Mouse (Mus musculus): ENCODE measurements around the gene Dsp. TPM values are rescaled to one million over a fixed set of nuclear protein-coding genes. Genes with fewer than 3 reads are reported as not detected.
A peak's percentile ranks its signal among the peaks of the same experiment; 100 is the strongest.

Gene Dsp
- under 1 TPM; 0.10 to 0.14 TPM for total RNA-seq (2021)

- DNase-seq (ENCODE audit: low spot score in 2 of 2), result peak in 1 of 2 experiments; percentile 12
- intact Hi-C loops (cut with DNase I), result no loop called here
These were observed at the start of gene Dsp for GRCm38 (mm10) chr13:38151069-38151588. Dsp (plus strand) TSS chr13:38151294.

DNA sequence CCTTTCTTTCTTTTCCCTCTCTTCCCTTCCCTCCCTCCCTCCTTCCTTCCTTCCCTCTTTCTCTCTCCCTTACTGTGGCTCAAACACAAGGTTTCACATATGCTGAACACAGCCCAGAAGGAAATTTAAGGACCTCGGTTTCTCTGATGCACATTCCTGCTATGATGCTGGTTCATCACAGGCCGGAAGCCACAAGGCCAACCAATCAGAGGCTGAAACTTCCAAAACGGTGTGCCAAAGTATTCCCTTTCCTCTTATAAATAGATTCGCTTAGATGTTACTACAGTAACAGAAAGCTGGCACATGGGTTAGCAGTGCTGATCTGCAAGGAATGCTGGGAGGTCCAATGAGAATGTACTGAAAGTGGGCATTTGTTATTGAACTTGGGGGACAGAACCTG, 47.7 kb upstream of the Dsp start:
- intact Hi-C loops (cut with DNase I), result no loop called here
- no peak for DNase-seq (ENCODE audit: low spot score in 2 of 2)

- no peak for DNase-seq (ENCODE audit: low spot score in 2 of 2)
- intact Hi-C loops (cut with DNase I), result no loop called here
These were observed 46.6 kb upstream of the Dsp start for GRCm38 (mm10) chr13:38104501-38104900.

DNA sequence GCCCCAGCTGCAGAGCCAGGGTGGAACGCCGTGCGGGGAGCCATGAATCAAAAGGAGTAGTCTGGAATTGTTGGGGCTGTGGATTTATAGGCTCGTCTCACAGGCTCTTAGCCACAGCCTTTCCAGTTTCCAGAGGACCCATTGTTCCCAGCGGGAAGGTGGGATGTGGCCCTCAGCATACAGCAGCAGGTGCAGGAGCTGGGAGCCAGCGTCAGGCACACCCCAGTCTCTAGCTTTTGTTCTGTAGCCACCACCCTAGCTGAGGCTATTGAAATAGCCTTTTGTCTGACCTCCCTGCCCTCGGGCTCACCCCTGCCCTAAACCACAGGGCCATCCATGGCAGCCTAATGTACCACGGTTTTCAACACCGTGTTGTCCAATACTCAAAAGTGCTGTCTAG, 42.0 kb upstream of the Dsp start:
- intact Hi-C loops (cut with DNase I), result no loop called here

DNA sequence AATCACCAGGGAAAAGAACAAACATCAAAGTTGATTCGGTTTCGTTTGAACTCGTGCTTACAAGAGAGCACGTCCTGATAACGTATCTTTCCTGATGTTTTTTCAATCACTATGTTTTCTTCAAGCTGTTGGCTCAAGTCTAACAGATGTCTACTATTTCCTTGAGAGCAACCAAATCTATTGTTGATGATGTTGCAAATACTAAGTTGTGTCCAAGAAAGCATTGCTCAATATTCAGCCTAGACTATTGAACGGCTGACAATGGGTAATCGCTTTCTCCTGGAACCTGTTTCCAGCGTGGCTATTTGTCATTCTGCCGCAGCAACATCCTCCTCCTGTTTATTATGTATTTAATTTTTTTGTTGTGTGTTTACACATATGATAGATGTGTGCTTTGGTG, 28.8 kb upstream of the Dsp start:
- intact Hi-C loops (cut with DNase I), result no loop called here
- no peak for DNase-seq (ENCODE audit: low spot score in 2 of 2)

More for the DNA sequence above, 42.0 kb upstream of the Dsp start:
- DNase-seq (ENCODE audit: low spot score in 2 of 2), result no peak

DNA sequence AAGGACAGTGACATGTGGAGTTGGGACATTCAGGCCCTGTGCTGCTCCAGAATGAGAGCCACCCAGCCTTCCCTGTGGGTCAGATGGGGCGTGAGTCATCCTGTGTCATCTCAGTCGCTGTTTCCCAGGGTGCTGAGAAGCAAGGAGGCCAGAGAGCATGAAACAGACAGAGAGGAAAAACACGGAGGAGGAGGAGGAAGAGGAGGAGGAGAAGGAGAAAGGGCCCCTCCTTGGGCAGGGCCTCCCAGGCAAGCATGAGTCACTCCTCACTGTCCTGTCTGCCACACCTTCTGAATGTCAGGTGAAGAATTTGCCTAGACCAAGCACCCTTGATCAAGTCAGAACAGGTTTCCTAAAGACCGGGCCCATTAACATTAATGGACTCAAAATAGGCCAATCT, 27.4 kb upstream of the Dsp start:
- intact Hi-C loops (cut with DNase I), result no loop called here
- DNase-seq (ENCODE audit: low spot score in 2 of 2), result no peak

GRCm38 (mm10) chr13:38127683-38128082, 23.4 kb upstream of the Dsp start:
- intact Hi-C loops (cut with DNase I), result no loop called here

DNA sequence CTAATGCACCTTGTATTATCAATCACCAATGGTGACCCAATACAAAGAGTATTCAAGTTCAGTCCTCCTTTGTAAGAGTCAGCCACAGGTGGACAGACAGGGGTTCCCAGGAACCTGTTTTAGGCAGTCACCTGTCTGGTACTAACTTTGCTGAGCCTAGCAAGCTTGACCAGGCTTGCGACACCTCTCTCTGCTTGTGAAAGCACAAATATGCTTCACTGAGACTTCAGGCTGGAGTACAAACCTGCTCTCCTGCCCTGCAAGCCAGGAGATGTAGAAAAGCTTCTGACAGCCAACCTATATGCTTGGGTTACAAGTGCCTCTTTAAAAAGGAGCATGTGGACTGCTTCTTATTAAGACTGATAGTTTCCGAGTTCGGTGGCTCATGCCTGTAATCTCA, 22.8 kb upstream of the Dsp start:
- no peak for DNase-seq (ENCODE audit: low spot score in 2 of 2)
- intact Hi-C loops (cut with DNase I), result no loop called here

More at GRCm38 (mm10) chr13:38127683-38128082, 23.4 kb upstream of the Dsp start:
- DNase-seq (ENCODE audit: low spot score in 2 of 2), result no peak

- intact Hi-C loops (cut with DNase I), result no loop called here
- DNase-seq (ENCODE audit: low spot score in 2 of 2), result no peak
These were observed 21.6 kb upstream of the Dsp start for GRCm38 (mm10) chr13:38129492-38129891.

GRCm38 (mm10) chr13:38130116-38130515, 21.0 kb upstream of the Dsp start:
- DNase-seq (ENCODE audit: low spot score in 2 of 2), result no peak
- intact Hi-C loops (cut with DNase I), result no loop called here

- no peak for DNase-seq (ENCODE audit: low spot score in 2 of 2)
- intact Hi-C loops (cut with DNase I), result no loop called here
These were observed 18.0 kb upstream of the Dsp start for GRCm38 (mm10) chr13:38133016-38133528.

- no peak for DNase-seq (ENCODE audit: low spot score in 2 of 2)
- intact Hi-C loops (cut with DNase I), result no loop called here
These were observed 10.6 kb upstream of the Dsp start for GRCm38 (mm10) chr13:38140521-38140920.

DNA sequence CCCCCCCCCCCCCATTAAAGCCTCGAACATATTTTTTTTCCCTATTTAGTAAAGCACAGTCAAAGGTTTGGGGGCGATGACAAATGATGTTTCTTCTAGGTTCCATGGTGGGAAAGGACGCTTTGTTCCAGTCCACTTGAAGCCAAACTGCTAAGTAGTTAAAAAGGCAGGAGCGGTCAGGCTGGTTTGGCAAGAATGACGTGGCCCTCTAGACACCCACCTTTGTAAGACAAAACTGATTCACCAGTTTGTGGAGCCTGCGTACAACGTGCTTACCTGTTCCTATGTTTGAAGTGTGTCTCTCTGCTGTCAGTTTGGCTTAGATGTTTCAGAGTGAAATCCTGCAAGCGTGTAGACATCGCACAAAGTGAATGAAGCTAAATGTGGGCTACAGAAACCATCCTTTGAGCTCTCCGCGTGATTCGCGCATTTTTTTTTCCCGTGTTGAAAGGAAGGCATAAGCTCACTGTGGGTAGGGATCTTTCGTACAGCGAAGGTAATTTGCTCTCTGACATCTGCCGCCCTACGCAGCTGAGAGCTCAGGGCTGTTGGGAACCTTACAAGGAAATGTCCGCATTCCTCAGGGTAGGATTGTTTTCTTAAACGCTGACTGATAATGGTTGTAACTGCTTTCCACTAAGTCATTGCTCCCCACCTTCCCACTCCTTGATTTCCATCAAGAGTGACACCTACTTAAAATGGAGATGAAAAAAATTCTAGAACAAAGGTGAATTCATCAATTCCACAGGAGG, 6.0 kb upstream of the Dsp start:
- DNase-seq (ENCODE audit: low spot score in 2 of 2), result no peak
- intact Hi-C loops (cut with DNase I), result no loop called here

GRCm38 (mm10) chr13:38148348-38148747, 2.7 kb upstream of the Dsp start:
- no peak for DNase-seq (ENCODE audit: low spot score in 2 of 2)
- intact Hi-C loops (cut with DNase I), result no loop called here

GRCm38 (mm10) chr13:38151671-38152428, 756 bp downstream of the Dsp start:
- DNase-seq (ENCODE audit: low spot score in 2 of 2), result no peak
- intact Hi-C loops (cut with DNase I), result no loop called here

DNA sequence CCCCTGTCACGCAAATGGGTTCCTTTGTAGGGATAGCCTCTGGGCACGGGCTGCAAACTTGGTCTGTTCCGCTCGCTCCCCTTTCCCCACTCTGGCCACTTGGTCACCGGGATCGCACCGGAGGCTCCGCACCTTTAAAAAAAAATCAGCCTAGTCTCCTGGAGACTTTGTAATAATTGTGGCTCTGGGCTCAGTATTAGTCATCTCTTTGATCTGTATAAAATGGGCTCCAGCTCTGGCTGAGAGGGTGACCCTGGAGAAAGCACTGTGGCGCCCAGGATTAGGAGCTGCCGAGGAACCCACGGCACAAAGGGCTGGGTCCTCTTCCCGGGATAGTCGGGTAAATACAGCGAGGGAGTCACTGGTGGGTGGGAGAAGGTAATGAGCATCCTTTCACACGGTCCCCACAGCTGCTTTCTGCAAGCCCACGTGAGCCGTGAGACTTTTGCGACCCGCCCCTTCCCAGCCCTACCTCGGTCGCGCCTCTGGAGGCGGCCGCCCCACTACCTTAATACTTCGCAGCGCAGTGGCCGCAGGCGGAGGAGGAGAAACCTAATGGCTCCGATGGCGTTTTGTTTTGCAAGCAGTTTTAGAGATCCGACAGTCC, 1.4 kb downstream of the Dsp start:
- intact Hi-C loops (cut with DNase I), result no loop called here
- DNase-seq (ENCODE audit: low spot score in 2 of 2), result no peak

GRCm38 (mm10) chr13:38155523-38155922, 4.4 kb downstream of the Dsp start:
- DNase-seq (ENCODE audit: low spot score in 2 of 2), result no peak
- intact Hi-C loops (cut with DNase I), result no loop called here

- intact Hi-C loops (cut with DNase I), result no loop called here
These were observed 6.5 kb downstream of the Dsp start for GRCm38 (mm10) chr13:38157635-38158034.

GRCm38 (mm10) chr13:38162002-38162401, 10.9 kb downstream of the Dsp start:
- intact Hi-C loops (cut with DNase I), result no loop called here
- DNase-seq (ENCODE audit: low spot score in 2 of 2), result no peak

More at GRCm38 (mm10) chr13:38157635-38158034, 6.5 kb downstream of the Dsp start:
- no peak for DNase-seq (ENCODE audit: low spot score in 2 of 2)

GRCm38 (mm10) chr13:38162668-38163067, 11.6 kb downstream of the Dsp start:
- intact Hi-C loops (cut with DNase I), result no loop called here

More at GRCm38 (mm10) chr13:38162668-38163067, 11.6 kb downstream of the Dsp start:
- DNase-seq (ENCODE audit: low spot score in 2 of 2), result peak in 1 of 2 experiments; percentile 4
